Mouse (Mus musculus): Measurements from ENCODE around the gene B4gat1.

B4gat1 gene

DNA sequence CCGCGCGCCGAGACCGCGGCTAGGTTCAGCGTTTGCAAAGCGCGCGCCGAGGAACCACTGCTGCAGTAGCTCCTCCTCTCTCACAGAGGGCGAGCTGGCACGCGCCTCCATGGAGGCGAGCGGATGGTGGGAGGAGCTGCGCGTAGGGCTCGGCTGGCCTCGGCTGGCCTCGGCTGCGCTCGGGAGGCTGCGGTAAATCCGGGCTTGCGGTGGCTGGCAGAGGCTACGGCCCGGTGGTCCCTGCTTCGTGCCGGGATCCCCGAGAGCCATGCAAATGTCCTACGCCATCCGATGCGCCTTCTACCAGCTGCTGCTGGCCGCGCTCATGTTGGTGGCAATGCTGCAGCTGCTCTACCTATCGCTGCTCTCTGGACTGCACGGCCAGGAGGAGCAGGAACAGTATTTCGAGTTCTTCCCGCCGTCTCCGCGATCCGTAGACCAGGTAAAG is at the start of gene B4gat1, which contains the start of gene AC124502.3:
TSS of gene B4gat1 (plus strand) at position 118 of the 448 bp plus-strand sequence.
TSS of gene AC124502.3 (plus strand) at position 183 of the 448 bp plus-strand sequence.
- ChIA-PET CTCF (interaction anchor here (0.5 to 4.6 kb wide), 28 partner anchors 8 to 756 kb away, joined by 3 to 77 read pairs (median 4); partner anchors contain the start of genes Rin1 (in 3 of the 4), Ankrd13d (in 1 of the 4), Cd248 (in 1 of the 4) and Slc29a2 (in 1 of the 4)), POLR2A (interaction anchor here (0.6 to 8.3 kb wide), 49 partner anchors 9 to 940 kb away, joined by 3 to 96 read pairs (median 4); partner anchors contain the start of genes Rin1 (in 3 of the 4), Slc29a2 (in 2 of the 4), AI837181 (in 1 of the 4) and Cd248 (in 1 of the 4))

DNA sequence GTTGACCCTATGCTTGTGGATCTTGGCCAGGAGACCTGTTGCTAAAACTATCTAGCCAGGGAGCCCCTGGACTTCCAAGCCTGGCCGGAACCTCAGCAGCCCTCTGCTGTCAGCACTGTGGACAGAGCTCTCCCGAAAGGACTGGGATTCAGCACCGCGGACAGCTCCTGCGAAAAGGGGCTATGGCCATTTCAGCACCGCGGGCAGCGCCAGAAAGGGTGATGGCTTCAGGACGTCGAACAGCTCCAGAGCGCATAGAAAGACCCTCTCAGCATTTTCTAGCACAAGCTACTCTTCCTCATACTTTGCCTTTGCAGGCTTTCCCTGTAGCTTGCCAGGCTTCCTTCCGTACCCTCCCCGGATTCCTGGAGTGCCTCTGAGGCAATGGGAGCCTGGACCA is 49.6 kb upstream of the B4gat1 start:
- POLR2A ChIA-PET, result interaction anchor here (0.6 to 1.5 kb wide), 28 partner anchors 9 to 474 kb away, joined by 3 to 6 read pairs (median 3); partner anchors contain the start of genes Mrpl11 (in 2 of the 4), Yif1a (in 2 of the 4), AC124502.3 (in 1 of the 4) and B4gat1 (in 1 of the 4)
- CTCF ChIA-PET, result interaction anchor here (0.6 to 2.1 kb wide), 16 partner anchors 8 to 706 kb away, joined by 3 to 8 read pairs (median 3); partner anchors contain the start of genes Ankrd13d (in 1 of the 4) and Yif1a (in 1 of the 4)

DNA sequence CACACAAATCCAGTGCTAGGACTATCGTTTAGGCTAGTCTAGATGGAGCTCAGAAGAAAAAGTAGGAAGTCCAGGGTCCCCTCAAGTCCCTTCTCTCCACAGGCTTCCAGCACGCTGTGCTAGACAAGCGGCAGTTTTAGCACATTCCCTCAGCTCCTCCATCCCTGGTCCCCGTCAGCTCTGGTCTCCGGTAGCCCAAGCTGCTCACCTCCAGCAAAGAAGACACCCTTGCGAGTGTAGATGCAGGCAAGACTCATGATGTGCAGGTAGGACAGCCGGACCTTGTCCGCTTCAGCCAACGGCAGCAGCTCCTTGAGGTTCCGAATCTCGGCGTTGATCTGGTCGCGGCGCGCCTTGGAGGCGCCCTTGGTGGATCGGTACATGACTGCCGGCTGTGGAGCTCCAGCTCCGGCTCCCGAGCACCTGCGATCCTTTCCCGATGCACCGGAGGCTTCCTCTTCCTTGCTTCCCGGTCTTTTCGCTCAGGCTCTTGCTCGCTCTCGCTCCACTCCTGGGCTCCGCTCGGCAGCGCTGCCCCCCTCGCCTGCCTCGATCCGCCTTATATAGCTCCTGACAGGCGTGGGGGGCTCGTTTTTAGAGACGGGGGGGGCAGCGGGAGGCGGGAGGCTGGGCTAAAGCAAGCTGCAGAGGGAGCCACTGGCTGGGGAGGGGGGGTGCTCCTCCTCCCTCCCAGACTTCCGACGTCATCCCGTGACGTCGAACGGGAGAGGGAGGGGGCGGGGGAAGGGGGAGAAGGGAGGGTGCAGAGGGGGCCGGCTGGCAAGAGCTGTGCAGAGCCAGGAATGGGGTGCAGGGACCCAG is 49.0 kb upstream of the B4gat1 start:
- CTCF ChIA-PET, result interaction anchor here (0.6 to 2.1 kb wide), 18 partner anchors 8 to 706 kb away, joined by 3 to 8 read pairs (median 4); partner anchors contain the start of genes Ankrd13d (in 1 of the 4) and Yif1a (in 1 of the 4)
- POLR2A ChIA-PET, result interaction anchor here (0.7 to 1.6 kb wide), 31 partner anchors 8 to 364 kb away, joined by 3 to 6 read pairs (median 3); partner anchors contain the start of genes Mrpl11 (in 2 of the 4), Yif1a (in 2 of the 4), AC124502.3 (in 1 of the 4) and B4gat1 (in 1 of the 4)

DNA sequence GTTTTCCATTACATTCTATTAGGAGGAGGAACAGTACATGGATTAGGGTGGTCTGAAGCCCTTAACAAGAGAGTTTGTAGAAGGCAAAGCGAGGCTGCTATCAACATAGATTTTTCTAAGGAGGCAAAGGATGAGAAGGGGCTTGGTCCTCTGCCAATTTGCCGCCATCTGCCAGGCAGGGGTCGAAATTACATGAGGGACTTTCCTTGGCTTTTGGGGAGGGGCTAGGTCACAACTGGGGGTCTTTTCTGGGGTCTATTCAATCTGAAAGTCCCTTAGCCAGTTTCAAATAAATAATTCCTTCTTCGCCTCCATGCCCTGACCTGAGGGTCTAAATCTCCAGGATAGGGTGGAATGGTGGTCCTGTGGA is 48.4 kb upstream of the B4gat1 start, which contains the start of gene Npas4:
TSS of gene Npas4 (minus strand) at position 61 of the 370 bp plus-strand sequence.
- POLR2A ChIA-PET, result interaction anchor here in 3 of 4 experiments (0.7 to 1.6 kb wide), 6 partner anchors 9 to 128 kb away, joined by 3 to 4 read pairs (median 3); no protein-coding TSS in a partner anchor

DNA sequence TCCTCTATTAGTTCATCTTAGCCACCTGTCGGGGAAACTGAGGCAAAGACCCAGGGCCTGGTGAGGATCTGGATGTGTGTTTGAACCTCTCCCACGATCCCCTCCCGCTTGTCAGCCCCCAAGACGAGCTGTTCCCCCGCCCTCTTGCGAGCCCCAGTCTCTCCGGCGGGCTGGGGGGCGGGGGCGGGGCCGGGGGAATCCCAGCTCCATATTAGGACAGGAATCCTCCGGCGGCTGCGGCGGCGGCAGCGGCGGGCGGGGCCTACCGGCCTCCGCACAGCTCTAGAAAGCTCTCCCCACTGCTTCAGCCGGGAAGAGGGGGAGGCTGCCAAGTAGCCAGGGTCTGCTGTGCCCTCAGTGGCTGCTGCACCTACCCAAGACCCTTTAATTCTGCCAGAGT is 47.9 kb upstream of the B4gat1 start:
- ChIA-PET CTCF (interaction anchor here in 3 of 4 experiments (0.6 to 1.5 kb wide), 5 partner anchors 9 to 427 kb away, joined by 3 to 8 read pairs (median 4); no protein-coding TSS in a partner anchor), POLR2A (interaction anchor here in 2 of 4 experiments (1.0 to 1.6 kb wide), 3 partner anchors 8 to 80 kb away, joined by 3 read pairs; no protein-coding TSS in a partner anchor)

More for the DNA sequence above, 48.4 kb upstream of the B4gat1 start, which contains the start of gene Npas4:
- CTCF ChIA-PET, result interaction anchor here in 2 of 4 experiments (1.1 to 1.5 kb wide), 6 partner anchors 9 to 161 kb away, joined by 3 to 8 read pairs (median 4); no protein-coding TSS in a partner anchor

DNA sequence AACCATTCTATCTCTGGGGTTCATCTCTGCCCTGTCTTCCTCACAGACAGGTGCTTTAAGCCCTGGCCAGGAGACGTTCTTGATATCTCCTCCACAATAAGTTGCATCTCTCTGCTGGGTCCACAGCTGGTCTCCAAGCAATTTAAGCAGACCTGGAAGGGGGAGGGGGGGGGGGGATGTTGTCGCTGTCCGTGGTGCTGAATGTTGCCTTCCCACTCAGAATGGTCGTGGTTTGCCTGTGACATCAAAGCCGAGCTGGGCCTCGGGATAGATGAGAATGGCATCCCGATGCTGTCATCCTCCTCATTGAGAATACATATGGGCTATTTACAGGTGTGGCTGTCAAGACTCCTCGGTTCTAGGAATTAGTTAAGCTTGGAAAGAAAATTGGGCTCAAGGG is 46.3 kb upstream of the B4gat1 start:
- POLR2A ChIA-PET, result interaction anchor here in 3 of 4 experiments (0.6 to 1.0 kb wide), 13 partner anchors 11 to 501 kb away, joined by 3 to 4 read pairs (median 3); partner anchors contain the start of genes AC124502.3 (in 1 of the 3) and B4gat1 (in 1 of the 3)
- CTCF ChIA-PET, result interaction anchor here (0.6 to 2.5 kb wide), 8 partner anchors 9 to 992 kb away, joined by 3 to 12 read pairs (median 4); partner anchors contain the start of genes Gm49405 (in 1 of the 4) and Nudt8 (in 1 of the 4)

DNA sequence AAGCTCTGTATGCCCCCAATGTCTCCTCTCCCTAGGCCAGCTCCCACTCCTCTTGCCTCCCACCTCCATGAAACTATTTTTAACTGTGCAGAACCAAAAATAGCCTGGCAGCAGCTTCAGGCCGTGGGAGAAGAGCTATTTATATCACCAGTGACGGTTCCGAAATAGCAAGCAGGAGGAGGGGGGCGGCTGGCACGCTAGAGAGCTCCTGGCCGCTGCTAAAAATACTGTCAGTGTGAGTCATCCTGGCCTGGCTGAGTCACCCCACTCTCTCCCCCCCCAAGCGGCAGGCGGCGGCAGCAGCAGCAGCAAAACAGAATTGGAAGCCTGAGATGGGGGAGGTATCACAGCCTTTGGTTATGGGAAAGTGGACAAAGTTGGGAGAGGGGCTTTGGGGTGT is 45.7 kb upstream of the B4gat1 start:
- POLR2A ChIA-PET, result interaction anchor here in 3 of 4 experiments (0.5 to 1.0 kb wide), 12 partner anchors 10 to 500 kb away, joined by 3 to 4 read pairs (median 3); partner anchors contain the start of genes AC124502.3 (in 1 of the 3) and B4gat1 (in 1 of the 3)

DNA sequence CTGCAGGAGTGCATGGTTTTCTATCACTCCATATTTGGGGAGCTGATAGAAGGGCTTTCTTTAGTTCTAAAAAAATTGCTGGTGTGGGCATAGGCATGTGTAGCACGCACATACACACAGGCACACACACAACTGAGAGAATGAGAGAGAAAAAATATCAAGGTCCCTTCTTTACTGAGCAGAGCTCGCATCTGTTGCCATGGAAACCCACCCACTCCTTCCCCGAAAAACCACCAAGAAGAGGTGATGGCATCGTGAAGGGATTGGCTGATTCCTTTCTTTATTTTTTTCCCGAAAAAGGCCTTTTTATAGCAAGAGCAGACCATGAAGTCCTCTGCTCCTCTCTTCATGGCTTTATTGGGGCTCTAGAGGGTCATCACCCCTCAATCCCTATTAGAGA is 44.6 kb upstream of the B4gat1 start:
- ChIA-PET POLR2A (no interaction called here), CTCF (interaction anchor here in 1 of 4 experiments (2.5 kb wide), 1 partner anchor 12 kb away, joined by 9 read pairs; no protein-coding TSS in a partner anchor)

More for the DNA sequence above, 45.7 kb upstream of the B4gat1 start:
- CTCF ChIA-PET, result interaction anchor here (0.6 to 2.5 kb wide), 8 partner anchors 9 to 993 kb away, joined by 3 to 12 read pairs (median 4); partner anchors contain the start of genes Gm49405 (in 1 of the 4) and Nudt8 (in 1 of the 4)

DNA sequence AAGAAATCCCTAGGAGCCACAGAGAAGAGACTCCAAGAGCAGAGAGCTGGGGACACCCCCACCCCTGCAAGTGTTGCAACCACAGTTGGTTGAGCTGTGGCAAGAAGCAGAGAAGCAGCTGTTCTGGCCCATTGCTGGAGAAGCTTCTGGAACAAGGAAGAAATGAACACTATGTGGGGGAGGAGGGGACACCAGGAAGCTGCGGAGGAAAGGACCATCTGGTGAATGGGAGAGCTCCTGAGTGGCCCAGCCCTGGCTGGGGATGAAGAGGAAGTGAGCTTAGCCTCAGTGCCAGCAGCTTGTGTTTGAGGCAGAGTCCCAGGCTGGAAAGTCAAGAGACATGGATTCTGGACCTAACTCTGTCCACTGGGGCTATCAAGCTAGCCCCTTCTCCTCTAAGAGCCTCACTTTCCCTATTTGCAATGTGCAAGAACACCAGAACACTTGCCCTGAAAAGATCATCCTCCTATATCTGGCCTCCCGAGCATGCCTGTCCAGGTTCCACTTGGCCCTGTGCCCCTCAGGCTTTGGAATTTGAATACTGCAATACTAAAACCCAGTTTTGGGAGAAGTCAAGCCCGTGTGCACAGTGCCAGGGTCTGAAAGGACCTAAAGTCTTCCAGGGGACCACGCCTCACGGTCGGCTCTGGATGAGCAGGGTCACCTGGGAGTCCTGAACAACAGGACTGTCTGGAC is 39.0 kb upstream of the B4gat1 start:
- CTCF ChIA-PET, result interaction anchor here in 3 of 4 experiments (0.6 to 2.8 kb wide), 6 partner anchors 10 to 310 kb away, joined by 3 to 10 read pairs (median 4); no protein-coding TSS in a partner anchor
- POLR2A ChIA-PET, result interaction anchor here in 1 of 4 experiments (0.7 to 1.1 kb wide), 4 partner anchors 9 to 37 kb away, joined by 3 to 4 read pairs (median 3); no protein-coding TSS in a partner anchor

DNA sequence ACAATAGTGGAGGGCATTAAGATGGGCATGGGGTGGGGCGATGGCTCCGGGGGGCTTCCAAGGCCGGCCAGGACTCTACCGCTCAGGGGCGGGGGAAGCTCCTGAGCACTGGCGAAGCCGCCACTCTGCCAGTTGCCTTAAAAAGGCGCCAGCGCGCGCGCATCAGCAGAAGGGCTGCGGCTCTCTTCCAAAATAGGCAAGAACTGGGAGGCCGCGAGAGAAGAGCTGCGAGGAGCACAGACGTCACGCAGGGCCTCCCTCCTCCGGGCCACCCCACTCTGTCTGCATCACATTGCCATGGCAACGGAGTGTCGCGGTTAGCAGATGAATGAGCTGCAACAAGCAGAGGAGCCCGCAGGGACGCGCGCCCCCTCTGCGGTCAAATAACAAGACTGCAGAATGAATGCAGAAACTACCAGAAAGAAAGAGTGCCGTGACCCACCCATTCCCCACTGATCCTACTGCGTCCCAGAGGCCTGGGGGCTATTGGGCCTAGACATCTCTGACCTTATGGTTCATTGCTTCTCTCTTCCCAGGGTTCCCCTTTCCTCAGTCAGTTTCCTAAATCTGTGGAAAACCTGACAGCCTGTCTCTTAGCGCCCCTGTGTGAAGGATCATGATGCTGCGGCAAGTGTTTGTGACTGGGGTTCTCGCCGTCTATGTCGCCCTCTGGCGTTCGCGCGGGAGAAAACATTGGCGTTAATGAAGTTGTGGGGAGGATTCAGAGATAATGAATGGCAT is 36.8 kb upstream of the B4gat1 start:
- POLR2A ChIA-PET, result interaction anchor here (0.6 to 2.0 kb wide), 9 partner anchors 11 to 386 kb away, joined by 3 to 5 read pairs (median 4); partner anchors contain the start of gene Slc29a2 (in 1 of the 4)
- CTCF ChIA-PET, result interaction anchor here (0.6 to 2.8 kb wide), 27 partner anchors 9 to 562 kb away, joined by 3 to 12 read pairs (median 4); partner anchors contain the start of genes Ccdc87 (in 1 of the 4) and Ccs (in 1 of the 4)

DNA sequence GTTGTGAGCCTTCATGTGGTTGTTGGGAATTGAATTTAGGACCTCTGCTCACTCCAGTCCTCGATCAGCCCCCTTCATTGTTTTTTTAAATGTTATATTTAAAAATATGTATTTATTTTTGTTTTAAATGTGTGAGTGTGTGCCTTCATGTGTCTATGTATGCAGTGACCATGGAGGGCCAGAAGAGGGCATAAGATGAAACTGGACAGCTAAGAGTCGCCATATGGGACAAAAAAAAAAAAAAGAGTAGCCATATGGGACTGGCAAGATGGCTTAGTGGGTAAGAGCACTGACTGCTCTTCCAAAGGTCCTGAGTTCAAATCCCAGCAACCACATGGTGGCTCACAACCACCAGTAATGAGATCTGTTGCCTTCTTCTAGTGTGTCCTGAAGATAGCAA is 35.0 kb upstream of the B4gat1 start:
- POLR2A ChIA-PET, result interaction anchor here (0.6 kb wide), 5 partner anchors 11 to 1432 kb away, joined by 3 read pairs; partner anchors contain the start of gene Kmt5b (in 1 of the 4)

DNA sequence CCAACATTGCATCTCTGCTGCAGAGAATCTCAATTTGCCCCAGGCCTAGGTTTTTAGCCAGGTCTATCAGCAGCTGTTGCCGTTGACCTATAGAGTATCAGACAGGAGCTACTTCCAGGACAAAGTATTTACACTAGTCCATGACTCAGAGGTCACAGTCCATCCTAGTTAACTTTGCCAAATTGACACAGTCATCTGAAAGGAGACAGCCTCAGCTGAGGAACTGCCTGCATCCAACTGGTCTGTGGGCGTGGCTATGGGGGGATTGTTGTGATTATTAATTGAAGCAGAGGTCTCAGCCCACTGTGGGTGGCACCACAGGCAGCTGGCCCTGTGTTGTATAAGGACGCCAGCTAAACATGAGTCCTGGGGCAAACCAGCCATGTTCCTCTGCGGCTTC is 33.7 kb upstream of the B4gat1 start:
- CTCF ChIA-PET, result interaction anchor here in 3 of 4 experiments (0.6 to 2.1 kb wide), 7 partner anchors 10 to 146 kb away, joined by 3 to 7 read pairs (median 3); partner anchors contain the start of gene Yif1a (in 1 of the 3)
- POLR2A ChIA-PET, result interaction anchor here in 3 of 4 experiments (0.6 to 2.2 kb wide), 4 partner anchors 15 to 813 kb away, joined by 3 to 5 read pairs (median 4); partner anchors contain the start of gene Npas4 (in 1 of the 3)

More for the DNA sequence above, 35.0 kb upstream of the B4gat1 start:
- CTCF ChIA-PET, result interaction anchor here (0.6 to 2.1 kb wide), 12 partner anchors 9 to 712 kb away, joined by 3 to 9 read pairs (median 4); partner anchors contain the start of genes Dpp3 (in 1 of the 4), Pacs1 (in 1 of the 4) and Slc29a2 (in 1 of the 4)

DNA sequence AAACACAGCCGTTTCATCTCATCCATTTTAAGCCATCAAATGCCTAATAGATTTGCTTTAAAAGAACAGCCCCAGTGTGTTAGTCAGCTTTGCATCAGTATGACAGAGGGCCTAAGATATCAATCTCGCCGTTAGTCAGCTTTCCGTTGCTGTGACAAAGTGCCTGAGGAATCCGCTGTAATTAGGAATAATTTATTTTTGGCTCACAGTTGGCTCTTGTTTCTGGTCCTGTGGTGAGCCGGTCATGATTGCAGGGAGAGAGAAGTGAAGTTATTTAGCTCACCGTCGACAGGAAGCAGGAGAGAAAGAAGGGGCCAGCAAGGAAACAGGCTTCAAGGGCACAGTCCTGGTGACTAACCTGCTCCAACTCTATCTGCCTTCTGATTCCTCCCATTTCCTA is 25.5 kb upstream of the B4gat1 start:
- ChIA-PET CTCF (interaction anchor here (0.5 to 2.8 kb wide), 19 partner anchors 10 to 918 kb away, joined by 3 to 21 read pairs (median 4); partner anchors contain the start of genes Slc29a2 (in 2 of the 4), AC124502.3 (in 1 of the 4), B4gat1 (in 1 of the 4) and Npas4 (in 1 of the 4)), POLR2A (interaction anchor here in 2 of 4 experiments (0.5 to 2.9 kb wide), 19 partner anchors 11 to 1172 kb away, joined by 3 to 21 read pairs (median 4); partner anchors contain the start of genes Slc29a2 (in 2 of the 2), AC124502.3 (in 1 of the 2), B4gat1 (in 1 of the 2) and Brms1 (in 1 of the 2))

DNA sequence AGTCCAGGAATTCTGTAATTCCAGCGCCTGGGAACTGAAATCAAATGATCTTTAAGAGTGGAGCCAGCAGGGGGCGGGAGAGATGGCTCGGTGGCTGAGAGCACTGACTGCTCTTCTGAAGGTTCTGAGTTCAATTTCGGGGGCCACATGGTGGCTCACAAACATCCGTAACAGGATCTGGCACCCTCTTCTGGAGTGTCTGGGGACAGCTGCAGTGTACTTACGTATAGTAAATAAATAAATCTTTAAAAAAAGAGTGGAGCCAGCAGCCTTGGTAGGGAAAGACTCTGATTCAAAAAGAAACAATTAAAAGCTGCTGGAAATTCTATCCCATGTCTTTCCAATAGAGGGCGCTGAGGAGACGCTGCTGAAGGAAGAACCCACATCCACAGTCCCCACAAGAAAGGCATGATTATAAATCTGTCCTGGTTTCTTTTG is 23.6 kb upstream of the B4gat1 start:
- ChIA-PET POLR2A (interaction anchor here in 3 of 4 experiments (0.6 to 2.1 kb wide), 9 partner anchors 9 to 57 kb away, joined by 3 to 10 read pairs (median 3); partner anchors contain the start of genes Slc29a2 (in 3 of the 3), AC124502.3 (in 1 of the 3), B4gat1 (in 1 of the 3) and Rin1 (in 1 of the 3)), CTCF (interaction anchor here (0.6 to 4.8 kb wide), 42 partner anchors 9 to 581 kb away, joined by 3 to 63 read pairs (median 4); partner anchors contain the start of genes AC124502.3 (in 3 of the 4), B4gat1 (in 3 of the 4), Rin1 (in 3 of the 4) and Slc29a2 (in 1 of the 4))

All from embryonic stem cell, embryonic (primary cell).